Mouse (Mus musculus): ENCODE data around the gene Colgalt2.

DNA sequence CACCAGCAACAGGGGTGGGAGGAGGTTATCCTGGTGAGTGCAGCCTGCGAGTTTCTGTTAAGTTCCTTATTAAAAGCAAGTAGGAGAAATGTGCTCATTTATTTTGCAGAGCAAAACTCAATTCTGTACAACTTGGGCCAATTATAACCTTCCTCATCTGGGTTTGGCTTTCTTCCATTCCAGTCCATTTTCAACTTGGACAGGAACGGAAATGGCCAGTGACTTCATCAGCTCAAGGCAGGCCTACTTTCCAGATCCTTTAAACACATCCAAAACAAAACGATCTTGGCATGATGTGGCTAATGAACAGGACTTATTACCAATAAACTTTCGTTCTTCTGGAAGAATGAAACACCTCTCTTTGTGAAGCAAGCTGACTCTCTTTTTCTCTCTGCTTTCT lies 76.5 kb downstream of the Colgalt2 start:
- TF ChIP-seq CTCF (IDR thresholded peaks at IDR 0.05; ENCODE audit: extremely low read depth, insufficient read depth, low read length) = no peak
- TF ChIP-seq POLR2A (IDR thresholded peaks at IDR 0.05; ENCODE audit: extremely low read depth, insufficient read depth, low read length) = no peak
